Mouse (Mus musculus): ENCODE data around the gene Rsrc2. TPM values are rescaled to one million over a fixed set of nuclear protein-coding genes. Genes with fewer than 3 reads are reported as not detected.

Gene Rsrc2
- total RNA-seq, 2 experiments from 2014 or later: 69.7 to 86.1 TPM

DNA sequence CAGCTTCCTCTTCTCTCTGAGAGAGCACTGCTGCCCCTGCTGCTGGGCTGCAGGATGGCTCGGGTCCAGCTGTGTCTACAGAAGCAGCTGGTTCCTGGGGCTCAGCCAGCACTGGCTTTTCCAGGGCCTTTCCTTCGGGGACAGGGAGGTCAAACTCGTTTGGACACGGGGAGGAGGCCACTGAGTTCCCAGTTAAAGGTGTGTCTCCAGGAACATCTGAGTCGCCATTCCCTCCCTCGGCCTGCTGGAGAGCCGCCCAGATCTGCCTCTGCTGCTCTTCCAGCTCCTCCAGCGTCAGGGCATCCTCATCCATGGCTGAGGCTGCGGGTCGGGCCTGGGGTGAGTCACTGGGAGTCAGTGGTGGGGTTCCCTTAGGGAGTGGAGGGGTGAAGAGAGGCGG lies 48.6 kb downstream of the Rsrc2 start:
- peak; percentile 27 to 38 for DNase-seq (ENCODE audit: low spot score in 2 of 2)
- intact Hi-C loops (cut with DNase I): no loop called here

DNA sequence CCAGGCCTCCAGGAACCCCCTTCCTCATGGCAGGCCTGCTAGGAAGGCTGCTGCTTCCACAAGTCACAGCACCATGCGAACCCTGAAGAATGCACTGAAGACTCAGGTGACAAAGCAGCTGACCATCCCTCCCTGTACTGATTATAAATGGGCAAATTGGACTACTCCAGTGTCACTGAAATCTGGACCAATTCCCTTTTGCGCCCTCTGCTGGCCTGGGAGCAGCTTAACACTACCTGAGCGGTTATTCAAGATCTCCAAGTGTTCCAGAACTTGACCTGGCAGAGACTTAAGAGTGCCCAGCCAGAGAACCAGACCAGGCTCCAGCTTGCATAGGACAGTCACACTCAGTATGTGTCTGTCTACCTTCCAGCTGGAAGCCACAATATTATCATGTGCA lies 50.0 kb downstream of the Rsrc2 start:
- intact Hi-C loops (cut with DNase I): loop anchor here (2.0 to 5.0 kb wide), 2 partner anchors 52 to 72 kb away; no protein-coding TSS in a partner anchor
- DNase-seq (ENCODE audit: low spot score in 2 of 2): peak; percentile 45 to 47

DNA sequence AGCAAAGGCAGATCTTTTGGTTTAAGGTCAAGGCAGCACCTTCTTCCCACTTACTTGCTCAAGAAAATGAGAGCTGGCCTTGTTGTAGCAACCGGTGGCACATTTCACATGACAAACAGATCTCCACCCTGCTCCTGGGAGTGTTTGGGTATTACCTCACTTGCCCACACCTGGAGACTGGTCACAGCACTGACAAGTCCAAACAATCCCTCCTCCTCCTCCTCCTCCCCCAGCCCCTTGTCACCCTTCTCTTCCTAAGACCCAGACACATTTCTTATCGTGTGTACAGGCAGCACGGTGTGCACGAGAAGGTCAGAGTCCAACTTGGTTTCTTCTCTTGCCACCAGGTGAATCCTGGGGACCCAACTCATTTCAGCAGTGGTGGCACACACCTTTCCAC lies 52.3 kb downstream of the Rsrc2 start:
- intact Hi-C loops (cut with DNase I): loop anchor here (5.0 kb wide), 1 partner anchor 50 kb away; no protein-coding TSS in a partner anchor
- no peak for DNase-seq (ENCODE audit: low spot score in 2 of 2)

DNA sequence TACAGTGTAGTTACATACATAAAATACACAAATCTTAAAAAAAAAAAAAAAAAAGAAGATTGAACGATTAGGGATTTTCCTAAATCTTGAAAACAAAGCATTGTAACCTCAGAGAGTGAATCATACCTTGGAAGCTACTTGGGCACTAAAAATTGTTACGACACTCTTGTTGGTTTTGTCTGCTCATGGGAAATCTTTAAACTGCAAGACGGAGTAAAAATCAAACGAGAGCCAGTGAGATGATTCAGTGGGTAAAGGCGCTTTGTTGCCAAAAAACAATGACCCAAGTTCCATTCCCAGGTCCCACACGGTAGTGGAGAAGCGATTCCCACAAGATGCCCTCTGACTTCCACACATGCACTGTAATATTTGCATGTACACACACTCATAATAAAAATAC lies 53.0 kb downstream of the Rsrc2 start:
- DNase-seq (ENCODE audit: low spot score in 2 of 2): no peak
- intact Hi-C loops (cut with DNase I): loop anchor here (5.0 kb wide), 1 partner anchor 49 kb away; no protein-coding TSS in a partner anchor

DNA sequence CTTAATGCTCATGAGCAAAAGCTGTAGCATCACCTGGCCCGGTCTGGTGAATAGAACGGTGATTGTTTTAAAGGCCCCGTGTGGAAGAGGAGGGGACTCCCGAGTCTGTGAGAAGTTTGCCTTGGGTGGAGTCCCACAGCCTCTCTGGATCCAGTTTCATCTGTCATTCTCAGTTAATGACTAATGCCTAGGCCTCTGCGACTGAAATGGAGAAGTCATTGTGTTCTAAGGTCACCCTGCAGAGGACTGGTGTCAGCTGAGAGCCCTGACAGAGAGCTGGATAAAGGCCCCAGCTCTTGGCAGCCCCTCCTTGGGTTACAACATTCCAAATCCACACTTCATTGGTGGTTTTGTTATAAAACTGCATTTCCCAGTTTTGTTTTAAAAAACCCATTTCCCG lies 54.7 kb downstream of the Rsrc2 start:
- no peak for DNase-seq (ENCODE audit: low spot score in 2 of 2)
- intact Hi-C loops (cut with DNase I): no loop called here

DNA sequence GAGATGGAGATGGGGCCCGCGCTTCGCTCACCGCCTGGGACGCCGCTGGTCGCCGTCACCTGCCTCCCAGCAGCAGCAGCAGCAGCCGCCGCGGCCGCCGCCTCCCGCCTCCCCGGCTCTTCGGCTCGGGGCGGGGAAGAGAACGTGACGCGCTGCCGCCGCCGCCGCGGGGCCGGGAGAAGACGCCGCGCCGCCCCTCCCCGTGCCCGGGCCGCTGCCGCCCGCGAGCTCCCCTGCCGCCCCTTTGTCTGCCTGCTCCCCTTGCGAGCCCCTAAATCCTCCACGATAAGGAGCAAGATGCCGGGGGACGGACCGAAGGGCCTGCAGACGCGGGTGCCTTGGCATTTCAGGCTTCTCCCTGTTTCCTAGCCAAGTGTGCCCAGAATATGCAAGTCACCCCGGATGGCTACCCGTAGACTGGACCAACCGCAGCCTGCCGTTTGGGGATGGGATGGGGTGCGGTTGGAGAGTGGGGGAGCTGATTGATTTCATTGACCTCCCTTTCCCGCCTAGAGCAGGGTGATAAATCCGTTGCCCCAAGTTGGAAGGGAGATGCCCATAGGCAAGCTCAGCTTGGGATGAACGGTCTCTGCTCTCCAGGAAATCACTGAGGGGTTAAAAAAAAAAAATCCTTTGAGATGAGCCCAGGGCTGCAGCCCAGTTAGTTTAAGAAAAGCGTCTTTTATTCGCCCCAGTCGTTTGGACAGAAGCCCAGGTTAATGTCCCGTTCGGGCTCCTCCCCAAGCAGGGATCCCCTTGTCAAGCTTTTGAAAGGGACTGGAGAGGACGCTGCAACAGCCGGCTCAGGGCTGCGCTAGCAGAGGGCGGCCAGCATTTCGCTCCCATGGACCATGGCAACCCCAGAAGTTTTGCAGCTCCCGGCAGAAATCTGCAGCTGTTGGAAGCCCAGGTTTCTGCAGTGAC lies 64.7 kb downstream of the Rsrc2 start, which contains the start of gene Clip1:
Gene Clip1 (minus strand): TSS at position 398 of the 924 bp plus-strand sequence.
- intact Hi-C loops (cut with DNase I): loop anchor here (1.0 to 5.0 kb wide), 2 partner anchors 57 to 223 kb away; partner anchors contain the start of gene Denr
- peak; percentile 78 to 86 for DNase-seq (ENCODE audit: low spot score in 2 of 2)

DNA sequence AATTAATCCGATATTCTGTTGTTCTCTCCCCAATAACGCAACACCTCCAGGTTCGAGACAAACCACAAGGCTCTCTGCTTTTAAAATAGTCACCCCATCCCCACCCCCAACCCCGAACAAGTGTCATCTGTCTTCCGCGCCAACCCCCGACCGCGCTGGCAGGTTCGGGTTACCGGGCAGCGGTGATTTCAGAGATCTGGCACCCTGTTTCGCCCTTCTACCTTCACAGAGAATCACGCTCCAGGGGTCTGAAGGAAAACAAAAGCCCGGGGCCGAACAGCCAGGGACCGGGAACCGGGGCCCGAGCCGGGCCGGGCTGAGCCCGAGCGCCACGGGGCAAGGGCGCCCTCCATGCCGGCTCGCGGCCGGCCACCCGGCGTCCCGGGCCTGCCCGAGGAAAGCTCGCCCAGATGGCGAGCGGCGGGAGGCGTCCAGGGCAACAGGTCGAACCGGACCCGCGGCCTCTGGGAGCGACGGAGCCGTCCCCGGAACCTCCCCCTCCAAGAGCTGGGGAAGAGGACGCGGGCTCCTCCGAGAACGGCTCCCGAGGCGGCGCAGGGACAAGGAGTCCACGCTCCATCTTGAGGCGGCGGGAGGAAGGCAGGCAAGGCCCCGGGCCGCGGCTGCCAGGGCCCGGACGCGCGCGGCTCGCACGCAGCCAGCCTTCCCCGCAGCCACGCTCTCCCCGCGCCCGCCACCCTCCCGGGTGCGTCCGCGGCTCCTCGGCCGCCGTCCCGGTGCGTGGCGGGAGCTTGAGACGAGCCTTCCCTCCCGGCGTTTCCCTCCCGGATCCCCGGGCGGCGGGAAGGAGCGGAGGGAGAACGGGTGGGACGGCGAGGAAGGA lies 65.6 kb downstream of the Rsrc2 start:
- intact Hi-C loops (cut with DNase I): loop anchor here (1.0 to 5.0 kb wide), 2 partner anchors 56 to 224 kb away; partner anchors contain the start of gene Denr
- DNase-seq (ENCODE audit: low spot score in 2 of 2): peak in 1 of 2 experiments; percentile 53

DNA sequence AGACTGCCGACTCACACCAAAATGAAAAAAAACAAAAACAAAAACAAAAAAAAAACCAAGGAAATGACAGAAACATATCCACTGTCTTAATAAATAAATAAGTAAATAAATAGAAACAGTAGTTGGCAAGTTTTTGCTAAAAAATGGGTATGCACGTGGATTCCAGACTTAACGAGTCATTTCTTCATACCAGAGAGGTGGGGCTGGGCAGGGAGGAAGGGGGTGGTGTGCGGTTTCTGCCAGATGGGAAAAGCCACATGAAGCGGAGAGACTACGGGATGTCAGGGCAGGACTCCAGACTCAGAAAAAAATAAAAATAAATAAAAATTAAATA lies 66.2 kb downstream of the Rsrc2 start:
- DNase-seq (ENCODE audit: low spot score in 2 of 2): no peak
- intact Hi-C loops (cut with DNase I): loop anchor here (5.0 kb wide), 1 partner anchor 56 kb away; no protein-coding TSS in a partner anchor

DNA sequence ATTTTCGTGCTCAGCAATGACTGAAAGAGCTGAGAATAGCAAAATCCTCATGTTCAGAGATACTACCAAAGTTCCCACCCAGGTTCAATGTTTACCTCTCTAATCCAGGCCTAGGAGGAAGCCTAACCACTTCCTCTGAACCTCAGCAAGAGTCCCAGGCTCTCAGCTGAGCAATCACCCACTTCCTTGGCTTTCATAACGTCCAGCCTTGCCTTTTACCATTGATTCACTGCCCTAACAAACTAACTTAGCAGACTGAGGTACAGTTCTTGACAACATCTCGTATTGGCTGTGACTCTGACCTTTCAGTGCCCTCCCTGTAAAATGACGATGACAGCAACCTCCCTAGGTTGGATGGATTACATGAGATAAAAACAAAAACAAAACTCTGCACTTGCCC lies 66.8 kb downstream of the Rsrc2 start:
- intact Hi-C loops (cut with DNase I): loop anchor here (5.0 kb wide), 1 partner anchor 55 kb away; no protein-coding TSS in a partner anchor
- DNase-seq (ENCODE audit: low spot score in 2 of 2): no peak

DNA sequence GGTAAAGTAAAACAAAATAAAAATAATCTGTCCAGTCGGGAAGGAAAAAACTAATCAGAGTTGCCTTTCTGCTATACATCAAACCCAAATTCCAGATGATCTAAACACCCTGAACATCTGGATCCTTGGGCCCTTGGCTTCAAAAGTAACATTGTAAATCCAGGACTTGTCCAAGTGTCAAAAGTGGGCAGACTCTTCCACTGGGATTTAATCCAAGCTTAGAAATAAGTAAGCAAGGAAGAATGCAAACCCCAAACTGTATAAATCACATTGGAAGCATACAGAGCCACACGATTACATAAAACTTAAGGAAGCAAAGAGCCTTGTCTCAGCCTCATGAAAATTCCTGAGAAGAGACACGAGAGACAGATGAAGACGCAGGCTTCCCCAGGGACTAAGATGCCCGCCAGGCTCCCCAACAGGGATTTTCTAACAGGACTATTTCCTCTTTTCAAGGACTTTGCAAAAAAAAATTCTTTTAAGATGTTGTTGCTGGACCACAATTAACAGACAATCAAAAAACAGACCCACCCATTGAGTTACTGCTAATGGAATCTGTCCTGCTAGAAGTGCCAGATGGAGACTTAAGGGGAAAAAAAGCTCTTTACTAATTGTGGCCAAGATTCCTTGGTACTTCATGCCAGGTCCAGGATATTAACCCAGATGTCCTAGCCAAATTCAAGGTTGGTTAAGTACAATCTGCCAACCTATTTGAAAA lies 69.5 kb downstream of the Rsrc2 start:
- intact Hi-C loops (cut with DNase I): loop anchor here (5.0 kb wide), 1 partner anchor 52 kb away; no protein-coding TSS in a partner anchor
- DNase-seq (ENCODE audit: low spot score in 2 of 2): no peak

DNA sequence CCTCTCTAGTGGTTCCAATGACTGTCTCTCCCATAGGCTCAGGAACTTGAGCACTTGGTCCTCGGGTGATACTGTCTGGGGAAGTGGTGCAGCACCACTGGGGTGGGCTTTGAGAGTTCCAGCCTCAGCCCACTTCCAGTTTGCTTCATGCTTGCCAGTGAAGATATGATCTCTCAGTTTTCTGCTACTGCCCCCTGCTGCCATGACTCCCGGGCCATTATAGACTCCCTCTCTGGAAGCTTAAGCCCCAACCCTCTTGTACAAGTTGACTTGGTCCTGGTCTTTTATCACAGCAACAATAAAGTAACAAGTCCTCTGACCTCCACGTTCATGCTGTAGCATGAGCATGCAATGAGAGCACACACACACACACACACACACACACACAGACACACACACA lies 70.1 kb downstream of the Rsrc2 start:
- DNase-seq (ENCODE audit: low spot score in 2 of 2): no peak
- intact Hi-C loops (cut with DNase I): no loop called here

Other genes with a start within 250 kb of the Rsrc2 start
- 1 to 10 TPM in 1 of 2 experiments, under 1 TPM in 1; 0.75 to 1.1 TPM for gene B3gnt4, start 239.0 kb downstream of the Rsrc2 start, total RNA-seq (2021)
- 10 to 100 TPM; 29.7 to 35.6 TPM for gene Diablo, start 225.2 kb downstream of the Rsrc2 start, total RNA-seq (2021)
- gene Gm49027, start 223.9 kb downstream of the Rsrc2 start, total RNA-seq (2021): 1 to 10 TPM; 3.0 to 7.3 TPM
- gene Vps33a, start 176.4 kb downstream of the Rsrc2 start, total RNA-seq (2021): 100 to 1,000 TPM in 1 of 2 experiments, 10 to 100 TPM in 1; 93.9 to 101 TPM
- gene Clip1, start 64.8 kb downstream of the Rsrc2 start, total RNA-seq (2021): 100 to 1,000 TPM; 117 to 144 TPM
- gene Zcchc8, start 28.3 kb downstream of the Rsrc2 start, total RNA-seq (2021): 10 to 100 TPM; 39.5 to 49.0 TPM
- 1 to 10 TPM in 1 of 2 experiments, under 1 TPM in 1; 0.84 to 1.2 TPM for gene Kntc1, start 302 bp upstream of the Rsrc2 start, total RNA-seq (2021)
- gene Hcar2, start 116.1 kb upstream of the Rsrc2 start, total RNA-seq (2021): not detected
- 1 to 10 TPM; 1.0 to 1.4 TPM for gene Hcar1, start 130.6 kb upstream of the Rsrc2 start, total RNA-seq (2021)
- 10 to 100 TPM; 67.7 to 70.2 TPM for gene Denr, start 157.8 kb upstream of the Rsrc2 start, total RNA-seq (2021)
- gene Gm43518, start 178.0 kb upstream of the Rsrc2 start, total RNA-seq (2021): 1 to 10 TPM in 1 of 2 experiments, under 1 TPM in 1; 0.76 to 1.7 TPM
- gene Ccdc62, start 181.3 kb upstream of the Rsrc2 start, total RNA-seq (2021): 1 to 10 TPM; 2.0 to 4.2 TPM
- 10 to 100 TPM; 70.3 to 77.3 TPM for gene Hip1r, start 224.2 kb upstream of the Rsrc2 start, total RNA-seq (2021)